Comparison of ENCODE assay signal across 8 mouse cellular contexts in the genomic region with DNA sequence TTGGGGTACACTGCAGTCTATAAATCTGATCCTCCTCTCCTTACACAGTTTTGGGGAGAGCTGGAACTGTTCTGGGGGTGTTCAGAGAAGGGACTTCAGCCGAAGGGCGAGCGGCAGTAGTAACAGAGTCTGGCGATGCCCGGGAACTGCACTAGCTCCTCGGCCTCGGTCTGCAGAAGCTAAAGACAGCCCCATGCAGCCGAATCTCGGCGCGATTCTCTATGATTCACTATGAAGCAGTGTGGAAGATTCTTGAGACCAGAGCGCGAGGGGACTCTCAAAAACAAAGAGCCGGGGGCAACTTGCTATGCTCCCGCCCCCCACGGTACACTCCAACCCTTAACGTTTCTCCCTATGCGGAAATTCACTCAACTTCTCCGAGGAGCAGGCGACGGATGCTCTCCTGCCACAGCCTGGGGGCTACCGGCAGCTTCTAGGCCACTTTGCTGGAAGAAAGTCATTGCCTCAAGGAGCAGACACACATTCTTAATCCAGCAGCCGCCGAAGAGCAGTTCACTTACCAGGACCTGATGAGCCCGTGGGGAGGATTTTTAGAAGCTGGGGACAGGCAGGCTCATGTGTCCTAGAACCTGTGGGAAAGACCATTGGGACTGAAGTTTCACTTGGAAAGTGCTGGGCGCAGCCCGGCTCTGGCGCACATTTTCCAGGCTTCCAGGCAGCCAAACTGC.
DNase-seq lines count a peak whose midpoint lies in the region; ATAC-seq and TF ChIP-seq lines count a peak whose summit lies in the region.

No protein-coding gene starts in this region.

- peaks cover 21% of the 10 kb centered on the region for H3K4me1 ChIP-seq in liver, adult 2 months (ENCODE audit: control insufficient read depth, insufficient read depth, low read length)
- H3K4me1 ChIP-seq in heart, embryonic 12.5 days (replicated peaks): peaks cover 61% of the 10 kb centered on the region
- 0 out of 2 replicates have a peak, but pooled peaks cover 1% of the 10 kb centered on the region for H3K4me1 ChIP-seq in kidney, embryonic 14.5 days (ENCODE audit: control insufficient read depth, insufficient read depth, low read length)
- H3K4me1 ChIP-seq in lung, embryonic 16.5 days (replicated peaks; ENCODE audit: control insufficient read depth, insufficient read depth, low read length): peaks cover 32% of the 10 kb centered on the region
- H3K4me1 ChIP-seq in stomach, embryonic 14.5 days (ENCODE audit: control insufficient read depth, insufficient read depth, low read length): peaks cover 15% of the 10 kb centered on the region

- no peak for ATAC-seq in heart, embryonic 12.5 days (ENCODE audit: insufficient number of reproducible peaks, low FRiP score)
- ATAC-seq in kidney, embryonic 14.5 days (ENCODE audit: low FRiP score, low TSS enrichment): no peak; the same call in 1 of the 2 replicates
- peak; percentile 28; the same call in 1 of the 2 replicates for ATAC-seq in lung, embryonic 16.5 days (ENCODE audit: low read depth)
- ATAC-seq in stomach, embryonic 14.5 days (ENCODE audit: insufficient number of reproducible peaks, insufficient read depth, low FRiP score, low read depth): no peak

- H3K9ac ChIP-seq in liver, adult 2 months (ENCODE audit: low read depth, low read length): peak overlapping the region; percentile 7; the same call in 1 of the 2 replicates
- H3K9ac ChIP-seq in heart, embryonic 12.5 days: peak overlapping the region; percentile 83
- peak overlapping the region; percentile 54 for H3K9ac ChIP-seq in kidney, embryonic 14.5 days (ENCODE audit: low read depth, low read length)
- peak overlapping the region; percentile 76 for H3K9ac ChIP-seq in lung, embryonic 16.5 days (ENCODE audit: low read length)
- H3K9ac ChIP-seq in stomach, embryonic 14.5 days (replicated peaks; ENCODE audit: low read depth, low read length): peak overlapping the region; percentile 47

- 53% methylated on average over 28 of the region's 28 CpGs for WGBS in liver, adult 2 months
- WGBS in heart, embryonic 12.5 days: under 1% methylated on average over 28 of the region's 28 CpGs
- WGBS in kidney, embryonic 14.5 days: under 1% methylated on average over 28 of the region's 28 CpGs
- 5% methylated on average over 28 of the region's 28 CpGs for WGBS in lung, embryonic 16.5 days
- 4% methylated on average over 28 of the region's 28 CpGs for WGBS in stomach, embryonic 14.5 days

- H3K36me3 ChIP-seq in liver, adult 2 months (ENCODE audit: control insufficient read depth, insufficient read depth, low read length): no peaks in the 10 kb centered on the region
- no peaks in the 10 kb centered on the region for H3K36me3 ChIP-seq in heart, embryonic 12.5 days
- no peaks in the 10 kb centered on the region for H3K36me3 ChIP-seq in kidney, embryonic 14.5 days (ENCODE audit: control insufficient read depth, insufficient read depth, low read length)
- H3K36me3 ChIP-seq in lung, embryonic 16.5 days (ENCODE audit: control insufficient read depth, insufficient read depth, low read length): no peaks in the 10 kb centered on the region
- H3K36me3 ChIP-seq in stomach, embryonic 14.5 days (ENCODE audit: control insufficient read depth, insufficient read depth, low read length): no peaks in the 10 kb centered on the region

- no peaks in the 10 kb centered on the region for H3K27me3 ChIP-seq in liver, adult 2 months (ENCODE audit: control insufficient read depth, insufficient read depth, low read length)
- no peaks in the 10 kb centered on the region for H3K27me3 ChIP-seq in heart, embryonic 12.5 days (replicated peaks)
- peaks cover 46% of the 10 kb centered on the region for H3K27me3 ChIP-seq in kidney, embryonic 14.5 days (ENCODE audit: control insufficient read depth, insufficient read depth, low read length)
- H3K27me3 ChIP-seq in lung, embryonic 16.5 days (ENCODE audit: control insufficient read depth, insufficient read depth, low read depth, low read length): no peaks in the 10 kb centered on the region
- no peaks in the 10 kb centered on the region for H3K27me3 ChIP-seq in stomach, embryonic 14.5 days (ENCODE audit: control insufficient read depth, insufficient read depth, low read length)

- peak overlapping the region; percentile 34 for H3K4me3 ChIP-seq in liver, adult 2 months (ENCODE audit: insufficient read depth, low read depth, low read length)
- H3K4me3 ChIP-seq in heart, embryonic 12.5 days: peak overlapping the region; percentile 53
- peak overlapping the region; percentile 34 for H3K4me3 ChIP-seq in kidney, embryonic 14.5 days (ENCODE audit: low read length)
- peak overlapping the region; percentile 49 for H3K4me3 ChIP-seq in lung, embryonic 16.5 days (ENCODE audit: low read length)
- H3K4me3 ChIP-seq in stomach, embryonic 14.5 days (ENCODE audit: low read depth, low read length): peak overlapping the region; percentile 33

- no peak for TF ChIP-seq POLR2A in liver, adult 2 months (IDR thresholded peaks at IDR 0.05; ENCODE audit: extremely low read depth, insufficient read depth, low read length)

- H3K9me3 ChIP-seq in heart, embryonic 12.5 days (replicated peaks): no peaks in the 10 kb centered on the region
- H3K9me3 ChIP-seq in kidney, embryonic 14.5 days (ENCODE audit: control insufficient read depth, low read length): no peaks in the 10 kb centered on the region
- H3K9me3 ChIP-seq in lung, embryonic 16.5 days (ENCODE audit: control insufficient read depth, low read length): no peaks in the 10 kb centered on the region
- H3K9me3 ChIP-seq in stomach, embryonic 14.5 days (ENCODE audit: control insufficient read depth, low read depth, low read length): no peaks in the 10 kb centered on the region

- no peaks in the 10 kb centered on the region for H3K79me2 ChIP-seq in liver, adult 2 months (ENCODE audit: control insufficient read depth, insufficient read depth, low read length)

- no peak for DNase-seq in liver, adult 2 months (ENCODE audit: extremely low read depth, low read depth, low spot score)
- DNase-seq in liver: no peak
- DNase-seq in embryo, embryonic 11 days: peak; percentile 78
- DNase-seq in spleen, postnatal 36 days (ENCODE audit: low spot score in 2 of 2): no peak

- H3K4me2 ChIP-seq in heart, embryonic 12.5 days: peak overlapping the region; percentile 96
- H3K4me2 ChIP-seq in kidney, embryonic 14.5 days (replicated peaks; ENCODE audit: low read depth, low read length): peak overlapping the region; percentile 69
- peak overlapping the region; percentile 73 for H3K4me2 ChIP-seq in lung, embryonic 16.5 days (ENCODE audit: low read depth, low read length)
- H3K4me2 ChIP-seq in stomach, embryonic 14.5 days (replicated peaks; ENCODE audit: low read depth, low read length): peak overlapping the region; percentile 74

- TF ChIP-seq CTCF in liver, adult 2 months (IDR thresholded peaks at IDR 0.05; ENCODE audit: low read depth, low read length): no peak

- peak overlapping the region; percentile 6; the same call in 1 of the 2 replicates for H3K27ac ChIP-seq in liver, adult 2 months (replicated peaks; ENCODE audit: insufficient read depth, low read depth, low read length)
- peak overlapping the region; percentile 59 for H3K27ac ChIP-seq in heart, embryonic 12.5 days (ENCODE audit: poor library complexity, severe bottlenecking)
- H3K27ac ChIP-seq in kidney, embryonic 14.5 days (ENCODE audit: low read depth, low read length): peak overlapping the region; percentile 51; the same call in 1 of the 2 replicates
- H3K27ac ChIP-seq in lung, embryonic 16.5 days (ENCODE audit: low read length): peak overlapping the region; percentile 71
- H3K27ac ChIP-seq in stomach, embryonic 14.5 days (ENCODE audit: low read length): no peak overlapping the region; the same call in 1 of the 2 replicates

Comparison
In these comparisons a context has a peak if more than half of its experiments do, and no peak if none do; other contexts are left out.
1. H3K9ac ChIP-seq: peak in every context shown above with its lines; median percentile 83 in heart, embryonic 12.5 days; 76 in lung, embryonic 16.5 days; 54 in kidney, embryonic 14.5 days; 47 in stomach, embryonic 14.5 days; 7 in liver, adult 2 months.